Mouse (Mus musculus): ENCODE measurements around the gene Surf4. TPM values are rescaled to one million over a fixed set of nuclear protein-coding genes. Genes with fewer than 3 reads are reported as not detected.

Surf4 gene
- polyA plus RNA-seq, 1 experiment: 198 TPM

DNA sequence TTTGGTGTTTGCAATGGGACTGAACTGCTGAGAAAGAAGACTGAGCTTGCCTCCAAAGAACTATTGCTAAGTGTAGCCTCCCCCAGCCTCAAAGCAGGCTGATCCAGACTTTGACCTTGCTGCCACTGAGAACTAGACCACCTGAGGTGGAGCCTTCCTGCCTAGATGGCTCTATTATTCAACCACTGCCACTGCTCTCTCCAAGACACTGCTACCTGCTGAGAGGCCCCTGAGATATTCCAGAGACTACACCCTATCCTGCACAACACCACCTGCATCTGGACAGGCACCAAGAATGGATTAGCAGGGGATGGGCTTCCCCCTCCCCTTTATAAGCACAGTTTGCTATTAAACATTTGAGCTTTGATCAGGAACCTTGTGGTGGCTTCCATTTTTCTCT is 55.2 kb downstream of the Surf4 start:
- no peaks in the 10 kb centered on the region for H3K36me3 ChIP-seq (ENCODE audit: control insufficient read depth, insufficient read depth, low read length)
- TF ChIP-seq CTCF (conservative IDR thresholded peaks at IDR 0.05; ENCODE audit: insufficient read depth, insufficient read length, low read depth, low read length) (no peak), POLR2A (IDR thresholded peaks at IDR 0.05; ENCODE audit: low read depth, low read length) (no peak)
- no peaks in the 10 kb centered on the region for H3K27me3 ChIP-seq (replicated peaks; ENCODE audit: control insufficient read depth, insufficient read depth, low read length)
- DNase-seq: no peak
- H3K4me1 ChIP-seq (ENCODE audit: control insufficient read depth, insufficient read depth, low read length): no peaks in the 10 kb centered on the region
- no peak overlapping the region for H3K27ac ChIP-seq (ENCODE audit: insufficient read depth, low read depth, low read length)
- H3K4me3 ChIP-seq (ENCODE audit: insufficient read depth, low read depth, low read length): no peak overlapping the region

DNA sequence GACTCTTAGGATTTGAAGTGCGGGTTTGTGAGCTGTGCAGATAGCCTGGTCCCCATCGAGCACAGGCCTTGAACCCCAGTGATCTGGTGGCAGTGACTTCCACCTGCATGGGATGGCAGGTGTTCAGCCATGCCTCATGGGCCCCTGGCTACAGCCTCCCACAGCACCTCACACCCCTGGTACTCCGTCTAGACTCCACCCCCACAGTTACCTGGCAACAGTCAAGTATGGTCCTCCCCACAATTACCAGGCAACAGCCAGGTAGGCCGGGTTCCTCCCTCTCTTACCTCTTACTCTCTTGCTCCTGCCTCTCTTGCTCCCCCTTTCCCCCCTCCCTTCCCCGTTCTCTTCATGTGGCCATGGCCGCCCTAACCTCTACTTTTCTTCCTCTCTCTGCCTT is 63.1 kb downstream of the Surf4 start:
- TF ChIP-seq CTCF (conservative IDR thresholded peaks at IDR 0.05; ENCODE audit: insufficient read depth, insufficient read length, low read depth, low read length): no peak
- no peak for TF ChIP-seq POLR2A (IDR thresholded peaks at IDR 0.05; ENCODE audit: low read depth, low read length)
- WGBS: 66% methylated on average over 6 of the region's 6 CpGs
- Histone ChIP-seq H3K27me3 (replicated peaks; ENCODE audit: control insufficient read depth, insufficient read depth, low read length) (no peaks in the 10 kb centered on the region; the same call in 1 of the 2 replicates), H3K36me3 (ENCODE audit: control insufficient read depth, insufficient read depth, low read length) (no peaks in the 10 kb centered on the region), H3K4me3 (ENCODE audit: insufficient read depth, low read depth, low read length) (no peak overlapping the region), H3K27ac (ENCODE audit: insufficient read depth, low read depth, low read length) (no peak overlapping the region), H3K4me1 (ENCODE audit: control insufficient read depth, insufficient read depth, low read length) (no peaks in the 10 kb centered on the region)
- no peak for DNase-seq

Other genes starting within 250 kb of the Surf4 start
- gene Abo, start 68.9 kb downstream of the Surf4 start, polyA plus RNA-seq (2012; rRNA removed): not detected in 2 replicates
- gene Surf6, start 31.0 kb downstream of the Surf4 start, polyA plus RNA-seq (2012; rRNA removed): 6.4 and 7.0 TPM in 2 replicates
- 39.5 and 42.6 TPM in 2 replicates for gene Med22, start 23.3 kb downstream of the Surf4 start, polyA plus RNA-seq (2012; rRNA removed)
- 805 and 948 TPM in 2 replicates for gene Rpl7a, start 23.2 kb downstream of the Surf4 start, polyA plus RNA-seq (2012; rRNA removed)
- 30.0 and 31.4 TPM in 2 replicates for gene Surf2, start 17.6 kb downstream of the Surf4 start, polyA plus RNA-seq (2012; rRNA removed)
- gene Surf1, start 17.4 kb downstream of the Surf4 start, polyA plus RNA-seq (2012; rRNA removed): 61.0 and 85.2 TPM in 2 replicates
- gene Stkld1, start 119 bp upstream of the Surf4 start, polyA plus RNA-seq (2012; rRNA removed): 0.16 TPM in 2 replicates
- gene Rexo4, start 30.5 kb upstream of the Surf4 start, polyA plus RNA-seq (2012; rRNA removed): 16.0 and 19.2 TPM in 2 replicates
- 0.77 and 0.94 TPM in 2 replicates for gene Adamts13, start 39.5 kb upstream of the Surf4 start, polyA plus RNA-seq (2012; rRNA removed)
- 70.2 and 72.7 TPM in 2 replicates for gene Cacfd1, start 76.0 kb upstream of the Surf4 start, polyA plus RNA-seq (2012; rRNA removed)
- 1.5 and 1.8 TPM in 2 replicates for gene Slc2a6, start 94.1 kb upstream of the Surf4 start, polyA plus RNA-seq (2012; rRNA removed)
- gene Mymk, start 138.3 kb upstream of the Surf4 start, polyA plus RNA-seq (2012; rRNA removed): 0.09 and 0.16 TPM in 2 replicates
- 21.7 and 25.7 TPM in 2 replicates for gene Adamtsl2, start 145.5 kb upstream of the Surf4 start, polyA plus RNA-seq (2012; rRNA removed)
- 0.38 and 0.42 TPM in 2 replicates for gene Fam163b, start 208.6 kb upstream of the Surf4 start, polyA plus RNA-seq (2012; rRNA removed)
- 3.1 and 10.1 TPM in 2 replicates for gene Dbh, start 231.3 kb upstream of the Surf4 start, polyA plus RNA-seq (2012; rRNA removed)

All from kidney, adult 2 months (tissue).